ENCODE assay signal across 11 mouse cellular contexts in the genomic region with DNA sequence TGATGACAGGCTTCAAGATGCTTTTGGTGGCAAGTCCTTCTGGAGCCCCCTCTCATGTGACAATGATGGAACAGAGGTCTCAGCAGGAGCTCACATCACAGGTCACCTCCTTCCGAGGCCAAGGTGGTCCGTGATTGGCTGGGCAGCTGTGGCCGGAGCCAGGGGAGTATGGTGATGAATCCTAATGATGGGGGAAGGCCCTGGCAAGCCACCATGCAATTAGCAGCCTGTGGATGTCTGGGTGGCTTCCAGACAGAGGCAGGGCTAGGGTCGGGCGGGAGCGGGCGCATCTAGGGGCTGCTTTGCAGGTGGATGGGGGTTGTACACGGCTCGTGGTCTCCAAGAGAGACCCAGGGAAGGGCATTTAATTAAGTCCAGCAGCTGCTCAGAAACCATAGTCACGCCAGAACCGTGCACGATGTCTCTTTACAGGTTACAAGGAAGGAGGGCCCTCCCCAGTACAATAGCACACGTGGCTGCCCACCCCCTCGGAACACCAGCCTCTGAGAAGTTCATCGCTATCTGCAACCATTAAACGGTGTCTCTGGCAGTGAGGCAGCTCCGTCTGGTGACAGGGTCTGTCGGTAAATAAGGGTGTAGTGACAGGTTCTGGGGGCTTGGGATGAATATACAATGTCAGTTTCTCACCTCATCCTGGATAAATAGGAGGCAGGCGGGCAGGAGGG.
DNase-seq lines count a peak whose midpoint lies in the region; ATAC-seq lines count a peak whose summit lies in the region.
"Had no signal": no experiment of that assay in that cellular context is flagged by ENCODE, and none has a peak within 500 bp of the region (broad histone marks: within the 10 kb centered on the region; RNA-seq: fewer than 3 reads in every experiment).

No protein-coding gene starts in this region.

- peak overlapping the region; percentile 26 for H3K4me3 ChIP-seq in hindbrain, embryonic 10.5 days
- no peak overlapping the region for H3K4me3 ChIP-seq in midbrain, embryonic 11.5 days (ENCODE audit: low read depth, low read length)
- no peak overlapping the region for H3K4me3 ChIP-seq in kidney, embryonic 14.5 days (ENCODE audit: low read length)
- H3K4me3 ChIP-seq: embryonic facial prominence, embryonic 13.5 days had no signal

- peaks cover 73% of the 10 kb centered on the region for H3K27me3 ChIP-seq in hindbrain, embryonic 10.5 days (ENCODE audit: insufficient read depth, poor library complexity, severe bottlenecking)
- no peaks in the 10 kb centered on the region for H3K27me3 ChIP-seq in midbrain, embryonic 11.5 days (ENCODE audit: control insufficient read depth, insufficient read depth, low read length)
- H3K27me3 ChIP-seq in kidney, embryonic 14.5 days (ENCODE audit: control insufficient read depth, insufficient read depth, low read length) = peaks cover 9% of the 10 kb centered on the region

- peak; percentile 24 to 37 for DNase-seq in kidney, postnatal 4 days
- DNase-seq in kidney, adult 18-20 months = no peak
- DNase-seq in hindbrain, embryonic 10.5 days (ENCODE audit: low spot score) = peak; percentile 85
- DNase-seq in midbrain, embryonic 11.5 days (ENCODE audit: low spot score, missing footprints) = peak; percentile 95
- peak; percentile 59 for DNase-seq in right cerebral cortex, postnatal 4 days
- DNase-seq in cerebellum, adult 11-12 months = no peak
- DNase-seq in ovary, postnatal 14 days (ENCODE audit: low spot score) = no peak
- DNase-seq: heart, postnatal 14 days had no signal

- peak overlapping the region; percentile 47 for H3K9ac ChIP-seq in midbrain, embryonic 11.5 days (ENCODE audit: low read length)
- H3K9ac ChIP-seq in kidney, embryonic 14.5 days (ENCODE audit: low read depth, low read length) = no peak overlapping the region
- H3K9ac ChIP-seq: embryonic facial prominence, embryonic 13.5 days had no signal

- 26% methylated on average over 19 of the region's 19 CpGs for WGBS in hindbrain, embryonic 10.5 days
- WGBS in midbrain, embryonic 11.5 days = 31% methylated on average over 19 of the region's 19 CpGs
- WGBS in kidney, embryonic 14.5 days = 17% methylated on average over 19 of the region's 19 CpGs

- H3K36me3 ChIP-seq in hindbrain, embryonic 10.5 days = no peaks in the 10 kb centered on the region
- no peaks in the 10 kb centered on the region for H3K36me3 ChIP-seq in midbrain, embryonic 11.5 days (ENCODE audit: control insufficient read depth, insufficient read depth, low read length)
- H3K36me3 ChIP-seq in kidney, embryonic 14.5 days (ENCODE audit: control insufficient read depth, insufficient read depth, low read length) = no peaks in the 10 kb centered on the region
- H3K36me3 ChIP-seq: embryonic facial prominence, embryonic 13.5 days had no signal

- peak overlapping the region; percentile 82 for H3K27ac ChIP-seq in hindbrain, embryonic 10.5 days
- H3K27ac ChIP-seq in midbrain, embryonic 11.5 days (ENCODE audit: low read depth, low read length) = peak overlapping the region; percentile 73
- no peak overlapping the region for H3K27ac ChIP-seq in kidney, embryonic 14.5 days (ENCODE audit: low read depth, low read length)
- H3K27ac ChIP-seq: embryonic facial prominence, embryonic 13.5 days; macrophage had no signal

- H3K9me3 ChIP-seq in hindbrain, embryonic 10.5 days = no peaks in the 10 kb centered on the region
- no peaks in the 10 kb centered on the region for H3K9me3 ChIP-seq in midbrain, embryonic 11.5 days (ENCODE audit: control insufficient read depth, low read length)
- H3K9me3 ChIP-seq in kidney, embryonic 14.5 days (ENCODE audit: control insufficient read depth, low read length) = no peaks in the 10 kb centered on the region
- H3K9me3 ChIP-seq: embryonic facial prominence, embryonic 13.5 days had no signal

- peak; percentile 95 for ATAC-seq in midbrain, embryonic 11.5 days (ENCODE audit: low FRiP score)
- ATAC-seq in kidney, embryonic 14.5 days (ENCODE audit: low FRiP score, low TSS enrichment) = no peak

- peak overlapping the region; percentile 14 for H3K4me2 ChIP-seq in midbrain, embryonic 11.5 days
- no peak overlapping the region for H3K4me2 ChIP-seq in kidney, embryonic 14.5 days (replicated peaks; ENCODE audit: low read depth, low read length)
- H3K4me2 ChIP-seq: embryonic facial prominence, embryonic 13.5 days had no signal

- peaks cover 72% of the 10 kb centered on the region for H3K4me1 ChIP-seq in hindbrain, embryonic 10.5 days (replicated peaks)
- peaks cover 20% of the 10 kb centered on the region for H3K4me1 ChIP-seq in midbrain, embryonic 11.5 days (ENCODE audit: control insufficient read depth, insufficient read depth, low read length)
- H3K4me1 ChIP-seq in kidney, embryonic 14.5 days (ENCODE audit: control insufficient read depth, insufficient read depth, low read length) = 0 out of 2 replicates have a peak, but pooled peaks cover 6% of the 10 kb centered on the region

Comparison
In these comparisons a context has a peak if more than half of its experiments do, and no peak if none do; other contexts are left out.
1. DNase-seq: peak in kidney, postnatal 4 days (2 of 2), hindbrain, embryonic 10.5 days (single experiment), midbrain, embryonic 11.5 days (single experiment) and right cerebral cortex, postnatal 4 days (single experiment); none in kidney, adult 18-20 months (single experiment), cerebellum, adult 11-12 months (single experiment) and ovary, postnatal 14 days (single experiment).